Mouse (Mus musculus) cerebellum, postnatal 10 days (tissue): ENCODE measurements at regions not wholly inside any gene's neighbourhood (a gene's known extent, or its start where the extent isn't known, plus 50 kb on each side); places are given as distances from the start of the nearest gene placed in this dataset.
A peak's percentile ranks its signal among the peaks of the same experiment; 100 is the strongest.
"Not testable (repeated sequence)": the region's sequence is repeated elsewhere in the genome, so short reads cannot be mapped to it uniquely, and the experiment has no call there.

Experiments
- DNase-seq, 2 experiments: peaks; one replicate each; pipeline ENCODE4 v3.0.0; 2021; ENCODE audit warnings: mixed read lengths in 2 of 2

GRCm38 (mm10) chr14:120758200-120758830 lies 152.7 kb upstream of the Ipo5 start:
- no peak for DNase-seq

DNA sequence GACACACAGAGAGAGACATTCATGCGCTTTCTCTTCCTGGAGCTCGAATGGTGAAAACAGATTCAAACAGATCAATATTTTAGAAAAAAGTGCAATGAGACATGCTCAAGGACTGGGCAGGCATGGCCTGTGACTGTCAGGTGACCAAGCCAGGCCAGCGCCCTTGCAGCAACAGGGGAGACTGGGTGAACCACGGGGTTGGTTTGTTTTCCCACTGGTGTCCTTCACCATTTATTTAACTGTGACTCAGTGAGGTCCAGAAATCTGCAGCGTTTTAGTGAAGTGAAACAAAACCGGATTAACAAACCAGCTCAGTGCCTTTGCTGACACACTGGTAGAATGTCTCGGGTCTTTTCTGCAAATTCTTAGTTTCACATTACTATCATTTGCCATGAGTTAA lies 148.9 kb upstream of the Ipo5 start:
- DNase-seq = no peak

DNA sequence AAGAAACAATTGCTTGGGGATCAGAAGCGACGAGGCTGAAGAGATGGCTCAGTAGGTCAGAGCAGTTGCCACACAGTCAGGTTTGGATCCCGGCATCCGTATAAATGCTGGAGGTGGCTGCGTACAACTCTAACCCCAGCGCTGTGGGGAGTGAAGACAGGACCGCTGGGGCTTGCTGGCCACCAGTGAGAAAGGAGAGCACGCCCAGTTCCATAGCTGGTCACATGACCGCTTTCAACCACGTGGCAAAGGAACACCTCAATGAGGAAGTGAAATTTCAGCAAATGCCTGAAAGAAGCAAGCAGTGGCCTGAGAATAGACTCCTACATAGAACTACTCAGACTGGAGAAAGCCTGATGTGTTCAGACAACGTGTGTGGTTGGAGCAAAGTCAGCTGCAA lies 148.3 kb upstream of the Ipo5 start:
- DNase-seq = no peak

- no peak for DNase-seq
Observed at GRCm38 (mm10) chr14:120763796-120764195, 147.2 kb upstream of the Ipo5 start.

GRCm38 (mm10) chr14:120764386-120764785 lies 146.6 kb upstream of the Ipo5 start:
- peak in 1 of 2 experiments; percentile 30 for DNase-seq

DNA sequence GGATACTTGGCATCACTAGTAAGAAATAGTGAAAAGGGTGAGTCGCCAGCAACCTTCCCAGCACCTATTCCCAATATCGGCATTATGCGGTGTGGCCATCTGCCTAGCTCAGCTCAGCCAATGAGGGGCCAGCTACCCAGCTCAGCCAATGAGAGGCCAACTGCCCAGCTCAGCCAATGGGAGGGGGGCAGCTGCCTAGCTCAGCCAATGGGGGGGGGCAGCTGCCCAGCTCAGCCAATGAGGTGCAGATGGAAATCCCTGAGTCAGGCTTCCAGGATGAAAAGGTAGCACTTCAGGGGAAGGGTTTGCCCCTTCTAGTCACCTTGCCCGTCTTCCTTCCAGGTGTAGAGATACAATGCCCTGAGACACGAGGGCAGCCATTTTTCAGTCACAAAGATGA lies 144.6 kb upstream of the Ipo5 start:
- DNase-seq = no peak

DNA sequence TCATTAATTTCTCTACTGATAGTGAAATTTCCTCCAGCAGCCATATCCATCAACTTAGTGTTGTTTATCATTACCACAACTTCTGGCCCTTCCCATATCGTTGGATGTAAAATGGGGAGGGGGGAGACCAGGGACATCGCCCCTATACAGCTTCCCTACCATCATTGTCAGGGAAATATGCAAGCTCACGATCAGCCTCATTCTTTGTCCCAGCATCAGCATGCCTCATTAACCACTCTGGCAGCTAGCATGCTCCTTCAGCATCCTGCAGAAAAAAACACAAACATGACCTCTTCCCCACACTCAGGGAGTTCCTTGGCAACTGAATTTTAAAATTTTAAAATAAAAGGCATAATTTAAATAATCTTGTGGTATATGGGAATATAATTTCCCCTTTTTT lies 140.4 kb upstream of the Ipo5 start:
- peak in 1 of 2 experiments; percentile 37 for DNase-seq

GRCm38 (mm10) chr14:120773001-120773400 lies 138.0 kb upstream of the Ipo5 start:
- not testable (repeated sequence) for DNase-seq

DNA sequence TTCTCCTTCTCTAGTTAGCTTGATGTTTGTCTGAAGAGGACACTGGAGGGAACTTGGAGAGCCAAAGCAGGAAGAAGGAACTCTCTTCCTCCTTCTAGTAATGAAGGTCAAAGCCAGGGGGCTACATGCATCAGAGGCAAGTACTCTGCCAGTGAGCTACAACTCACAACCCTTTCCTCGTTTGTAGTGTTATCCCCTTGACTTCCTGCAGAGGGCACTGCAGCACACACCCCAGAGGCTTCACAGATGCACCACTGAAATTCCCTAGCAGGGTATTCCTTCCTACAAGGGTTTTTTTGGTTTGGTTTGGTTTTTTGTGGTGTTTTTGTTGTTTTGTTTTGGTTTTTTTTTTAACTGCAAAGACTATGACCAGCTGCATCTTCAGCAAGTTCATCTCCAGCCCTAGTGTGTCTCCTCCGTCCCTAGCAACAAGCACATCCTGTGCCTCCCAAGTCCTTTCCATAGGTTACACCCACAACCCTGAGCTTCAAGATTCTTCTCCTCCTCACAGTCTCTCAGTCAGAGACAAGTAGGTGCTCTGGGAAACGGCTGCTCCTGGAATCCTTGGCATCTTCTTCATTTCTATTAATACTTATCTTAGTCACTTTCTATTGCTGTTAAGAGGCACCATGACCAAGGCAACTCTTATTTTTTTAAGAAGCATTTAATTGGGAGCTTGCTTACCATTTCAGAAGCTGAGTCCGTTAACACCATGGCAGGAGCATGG lies 119.0 kb upstream of the Ipo5 start:
- no peak for DNase-seq

DNA sequence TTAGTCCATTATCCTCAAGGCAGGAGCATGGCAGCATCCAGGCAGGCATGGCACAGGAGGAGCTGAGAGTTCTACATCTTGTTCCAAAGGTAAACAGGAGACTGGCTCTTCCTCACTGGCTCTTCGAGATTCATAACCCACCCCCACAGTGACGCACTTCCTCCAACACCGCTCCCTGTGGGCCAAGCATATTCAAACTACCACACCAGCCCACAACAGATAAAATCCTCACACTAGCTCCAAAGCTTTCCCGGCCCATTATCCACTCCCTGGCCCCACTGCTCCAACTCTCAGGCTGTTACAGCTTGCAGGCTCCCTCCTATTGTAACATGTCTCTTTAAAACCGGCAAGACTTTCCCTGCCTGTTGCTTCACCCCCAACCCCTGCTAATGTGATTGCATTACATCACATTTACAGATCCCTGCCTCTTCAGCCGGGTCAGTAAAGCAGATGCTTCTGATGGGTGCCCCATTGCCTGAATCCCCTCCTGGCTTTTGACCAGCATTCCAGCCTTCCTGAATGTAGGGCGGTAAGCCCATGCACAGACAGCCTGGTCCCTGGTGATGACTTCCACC lies 113.0 kb upstream of the Ipo5 start:
- no peak for DNase-seq

DNA sequence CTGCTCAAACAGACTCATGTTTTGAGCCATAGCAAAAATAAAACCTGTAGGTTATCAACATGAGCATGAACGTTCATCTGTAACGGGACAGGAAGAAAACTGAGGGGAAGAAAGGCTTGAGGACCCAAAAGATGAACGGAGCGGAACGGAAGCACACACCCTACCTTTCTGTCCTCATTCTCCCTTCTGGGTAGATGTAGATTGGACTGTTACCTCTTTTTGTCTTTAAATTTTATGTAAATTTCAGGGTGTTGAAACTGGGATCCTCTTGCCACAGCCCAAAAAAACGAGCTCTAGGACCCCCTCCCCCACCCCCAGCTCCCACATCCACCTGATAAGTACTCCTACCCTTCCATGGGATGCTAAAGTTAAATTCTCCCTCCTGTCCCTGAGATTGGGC lies 107.8 kb upstream of the Ipo5 start:
- no peak for DNase-seq

GRCm38 (mm10) chr14:120803739-120804138 lies 107.3 kb upstream of the Ipo5 start:
- peak; percentile 88 to 90 for DNase-seq

GRCm38 (mm10) chr14:120804183-120804848 lies 106.7 kb upstream of the Ipo5 start:
- DNase-seq = no peak

- DNase-seq = no peak
Observed at GRCm38 (mm10) chr14:120805137-120805536, 105.9 kb upstream of the Ipo5 start.

DNA sequence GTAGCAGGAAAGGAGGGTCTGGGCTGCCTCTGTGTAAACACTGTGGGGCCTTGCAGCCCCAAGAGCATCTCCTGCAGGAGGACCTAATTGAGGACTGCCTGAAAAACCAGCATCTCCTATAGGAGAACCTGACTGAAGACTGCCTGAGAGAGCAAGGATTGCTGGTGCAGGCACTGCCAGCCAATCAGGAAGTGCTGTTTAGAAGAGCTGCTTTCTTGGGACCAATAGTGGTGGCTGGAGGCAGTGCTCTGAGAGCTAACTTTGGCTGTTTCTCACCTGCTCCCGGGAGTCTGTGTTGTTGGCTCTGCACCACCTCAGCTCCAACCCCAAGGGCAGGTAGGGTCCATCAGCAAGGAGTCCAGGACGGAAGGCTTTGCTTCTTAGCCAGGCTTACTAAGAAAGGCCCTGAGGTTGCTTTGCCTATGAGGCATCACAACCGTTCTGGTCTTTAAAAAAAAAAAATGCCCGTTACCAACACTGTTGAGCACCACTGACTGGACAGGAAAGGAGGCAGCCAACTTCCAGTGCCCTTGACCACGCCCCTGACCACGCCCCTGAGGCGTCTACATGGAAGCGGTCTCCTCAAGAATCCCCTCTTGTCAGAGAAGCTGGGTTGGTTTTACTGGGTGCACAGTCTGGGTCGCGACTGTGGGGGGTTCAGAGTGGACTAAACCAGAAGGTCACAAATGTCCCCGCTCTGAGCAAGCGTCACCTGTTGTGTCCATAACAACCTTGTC lies 105.0 kb upstream of the Ipo5 start:
- peak in 1 of 2 experiments; percentile 17 for DNase-seq

DNA sequence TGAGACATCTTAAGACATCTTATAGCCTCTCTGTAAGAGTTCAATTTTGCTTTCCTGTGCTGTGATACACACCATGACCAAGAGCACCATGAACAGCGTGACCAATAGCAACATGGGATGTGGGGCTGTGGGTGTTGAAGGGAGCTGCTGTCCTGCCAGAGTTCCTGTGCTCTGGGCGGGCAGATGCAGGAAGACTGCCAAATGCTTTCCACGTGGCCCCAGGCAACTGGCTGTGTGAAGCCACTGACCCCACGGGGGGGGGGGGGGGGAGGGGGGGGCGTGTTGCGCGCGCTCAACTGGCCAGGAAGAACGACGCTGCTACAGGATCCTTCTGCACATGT lies 104.5 kb upstream of the Ipo5 start:
- DNase-seq = no peak

GRCm38 (mm10) chr14:120809321-120809720 lies 101.7 kb upstream of the Ipo5 start:
- no peak for DNase-seq

GRCm38 (mm10) chr14:120813938-120814337 lies 97.1 kb upstream of the Ipo5 start:
- DNase-seq = no peak

GRCm38 (mm10) chr14:120815126-120815525 lies 95.9 kb upstream of the Ipo5 start:
- DNase-seq = not testable (repeated sequence)

DNA sequence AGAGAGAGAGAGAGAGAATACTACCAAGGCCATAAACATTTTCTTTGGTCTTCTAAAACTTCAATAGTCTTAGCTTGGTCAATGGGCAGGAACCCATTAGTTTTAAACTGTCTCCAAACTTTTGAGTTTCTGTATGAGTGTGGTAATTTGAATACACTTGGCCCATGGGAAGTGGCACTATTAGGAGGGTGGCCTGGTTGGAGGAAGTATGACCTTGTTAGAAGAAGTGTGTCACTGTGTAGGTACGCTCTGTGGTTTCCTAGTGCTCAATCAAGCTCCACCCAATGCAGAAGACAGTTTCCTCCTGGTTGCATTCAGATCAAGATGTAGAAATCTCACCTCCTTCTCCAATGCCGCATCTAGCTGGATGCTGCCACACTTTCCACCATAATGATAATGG lies 94.5 kb upstream of the Ipo5 start:
- DNase-seq = no peak

- DNase-seq = peak; percentile 19 to 21
Observed at GRCm38 (mm10) chr14:120826187-120826586, 84.8 kb upstream of the Ipo5 start.

DNA sequence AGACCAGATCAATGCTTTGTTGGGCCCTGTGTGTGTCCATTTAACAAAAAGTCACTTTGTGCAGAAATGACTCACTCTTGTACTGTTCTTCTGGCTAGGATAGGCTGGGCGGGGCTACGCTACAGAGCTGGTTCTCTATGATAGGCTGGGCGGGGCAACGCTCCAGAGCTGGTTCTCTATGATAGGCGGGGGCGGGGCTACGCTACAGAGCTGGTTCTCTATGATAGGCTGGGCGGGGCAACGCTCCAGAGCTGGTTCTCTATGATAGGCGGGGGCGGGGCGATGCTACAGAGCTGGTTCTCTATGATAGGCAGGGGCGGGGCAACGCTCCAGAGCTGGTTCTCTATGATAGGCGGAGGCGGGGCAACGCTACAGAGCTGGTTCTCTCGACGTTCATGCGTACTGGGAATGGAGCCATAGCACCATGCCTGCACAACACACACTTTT lies 80.6 kb upstream of the Ipo5 start:
- peak; percentile 18 to 21 for DNase-seq

- DNase-seq = no peak
Observed at GRCm38 (mm10) chr14:120831397-120831796, 79.6 kb upstream of the Ipo5 start.
